Mouse (Mus musculus) cortical plate, adult 2 months (tissue): ENCODE results near the gene Tff2.

ENCODE experiments used
- CTCF ChIP-seq: fragments of 200-500 bp; IDR thresholded peaks from 2 replicates; pipeline ENCODE4 v1.5.1; 2011; ENCODE audit warnings: mild to moderate bottlenecking, control low read depth, low read length; ENCODE audit not compliant: insufficient read depth; ENCODE audit errors: extremely low read depth
- POLR2A ChIP-seq: fragments of 200-500 bp; IDR thresholded peaks from 2 replicates; pipeline ENCODE4 v1.6.1; 2011; ENCODE audit warnings: mild to moderate bottlenecking, low read length, control low read depth; ENCODE audit not compliant: insufficient read depth; ENCODE audit errors: extremely low read depth

DNA sequence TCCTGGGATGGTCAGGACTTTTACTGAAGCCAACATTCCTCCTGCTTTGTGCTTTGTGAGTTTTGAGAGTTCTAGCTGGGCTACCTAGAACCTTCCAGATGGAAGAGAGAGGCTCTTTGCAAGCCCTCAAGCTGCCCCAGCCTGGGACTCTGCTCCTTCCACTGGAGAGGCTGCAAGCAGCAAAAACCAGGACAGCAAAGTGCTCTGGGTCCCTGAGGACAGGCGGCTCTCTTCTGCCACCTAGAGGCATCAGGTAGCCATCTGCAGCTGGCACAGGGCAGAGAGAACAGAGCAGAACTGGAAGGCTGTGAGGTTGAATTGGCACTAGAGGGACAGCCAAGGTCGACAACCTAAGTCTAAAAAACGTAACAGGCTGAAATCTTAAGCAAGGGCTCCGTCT, 43.3 kb upstream of the Tff2 start:
- TF ChIP-seq CTCF (peak; percentile 89), POLR2A (no peak)
